Mouse (Mus musculus) cortical plate, adult 2 months (tissue): ENCODE results near the gene St6galnac1. TPM values are rescaled to one million over a fixed set of nuclear protein-coding genes. Genes with fewer than 3 reads are reported as not detected.
"Not testable (repeated sequence)": the region's sequence is repeated elsewhere in the genome, so short reads cannot be mapped to it uniquely, and the experiment has no call there.

ENCODE experiments used
- H3K27ac ChIP-seq: fragments of 200-500 bp; 2 replicates; pipeline ENCODE4 v1.5.1; 2012; ENCODE audit warnings: low read length, control low read depth, inconsistent platforms; ENCODE audit not compliant: insufficient read depth
- H3K4me1 ChIP-seq: fragments of 200-500 bp; 2 replicates; pipeline ENCODE4 v1.6.1; 2011; ENCODE audit warnings: low read length; ENCODE audit not compliant: control insufficient read depth, insufficient read depth
- H3K4me3 ChIP-seq: fragments of 200-500 bp; 2 replicates; pipeline ENCODE4 v1.5.1; 2011; ENCODE audit warnings: mild to moderate bottlenecking, low read length, control low read depth; ENCODE audit not compliant: insufficient read depth
- CTCF ChIP-seq: fragments of 200-500 bp; IDR thresholded peaks from 2 replicates; pipeline ENCODE4 v1.5.1; 2011; ENCODE audit warnings: mild to moderate bottlenecking, control low read depth, low read length; ENCODE audit not compliant: insufficient read depth; ENCODE audit errors: extremely low read depth
- POLR2A ChIP-seq: fragments of 200-500 bp; IDR thresholded peaks from 2 replicates; pipeline ENCODE4 v1.6.1; 2011; ENCODE audit warnings: mild to moderate bottlenecking, low read length, control low read depth; ENCODE audit not compliant: insufficient read depth; ENCODE audit errors: extremely low read depth
- polyA plus RNA-seq: library from polyadenylated mRNA; depleted of rRNA; stranded (reverse); fragments of >200 nt; gene quantifications from 2 replicates; pipeline ENCODE4 v1.2.3, GENCODE M21; 2012

Gene St6galnac1
- polyA plus RNA-seq, 1 experiment: 0.04 TPM

GRCm38 (mm10) chr11:116782737-116783145 lies 7.4 kb upstream of the St6galnac1 start:
- no peaks in the 10 kb centered on the region for H3K4me1 ChIP-seq
- H3K27ac ChIP-seq: no peak overlapping the region
- no peak overlapping the region for H3K4me3 ChIP-seq
- TF ChIP-seq POLR2A (no peak), CTCF (no peak)

- TF ChIP-seq POLR2A (no peak), CTCF (no peak)
- no peak overlapping the region for H3K4me3 ChIP-seq
- H3K27ac ChIP-seq: no peak overlapping the region
- H3K4me1 ChIP-seq: no peaks in the 10 kb centered on the region
Observed at GRCm38 (mm10) chr11:116773205-116773604, 2.1 kb downstream of the St6galnac1 start.

GRCm38 (mm10) chr11:116769873-116770272 lies 5.4 kb downstream of the St6galnac1 start:
- no peaks in the 10 kb centered on the region for H3K4me1 ChIP-seq
- H3K27ac ChIP-seq: no peak overlapping the region
- H3K4me3 ChIP-seq: no peak overlapping the region
- no peak for TF ChIP-seq CTCF

GRCm38 (mm10) chr11:116764946-116765345 lies 10.4 kb downstream of the St6galnac1 start:
- no peak overlapping the region for H3K27ac ChIP-seq
- H3K4me1 ChIP-seq: no peaks in the 10 kb centered on the region
- TF ChIP-seq CTCF: no peak
- TF ChIP-seq POLR2A: no peak
- H3K4me3 ChIP-seq: no peak overlapping the region

GRCm38 (mm10) chr11:116764346-116764745 lies 11.0 kb downstream of the St6galnac1 start:
- H3K27ac ChIP-seq: no peak overlapping the region
- TF ChIP-seq CTCF (no peak), POLR2A (no peak)
- H3K4me1 ChIP-seq: no peaks in the 10 kb centered on the region
- no peak overlapping the region for H3K4me3 ChIP-seq

- TF ChIP-seq POLR2A: no peak
- no peak for TF ChIP-seq CTCF
- no peak overlapping the region for H3K4me3 ChIP-seq
- no peak overlapping the region for H3K27ac ChIP-seq
- no peaks in the 10 kb centered on the region for H3K4me1 ChIP-seq
Observed at GRCm38 (mm10) chr11:116755191-116755590, 20.1 kb downstream of the St6galnac1 start.

- TF ChIP-seq POLR2A: no peak
- H3K27ac ChIP-seq: no peak overlapping the region
- H3K4me3 ChIP-seq: no peak overlapping the region
- H3K4me1 ChIP-seq: no peaks in the 10 kb centered on the region
Observed at GRCm38 (mm10) chr11:116753674-116754470, 21.4 kb downstream of the St6galnac1 start.

GRCm38 (mm10) chr11:116749733-116750132 lies 25.6 kb downstream of the St6galnac1 start:
- Histone ChIP-seq H3K27ac (no peak overlapping the region), H3K4me1 (no peaks in the 10 kb centered on the region), H3K4me3 (no peak overlapping the region)
- TF ChIP-seq CTCF: no peak
- TF ChIP-seq POLR2A: no peak

GRCm38 (mm10) chr11:116748692-116749091 lies 26.6 kb downstream of the St6galnac1 start:
- H3K27ac ChIP-seq, H3K4me1 ChIP-seq, H3K4me3 ChIP-seq: not testable (repeated sequence)

GRCm38 (mm10) chr11:116746822-116747221 lies 28.5 kb downstream of the St6galnac1 start:
- not testable (repeated sequence) for H3K4me3 ChIP-seq, H3K27ac ChIP-seq, H3K4me1 ChIP-seq

- H3K27ac ChIP-seq, H3K4me1 ChIP-seq, H3K4me3 ChIP-seq: not testable (repeated sequence)
Observed at GRCm38 (mm10) chr11:116745457-116745856, 29.9 kb downstream of the St6galnac1 start.
